Mouse (Mus musculus): ENCODE results near the gene Khk. TPM values are rescaled to one million over a fixed set of nuclear protein-coding genes. Genes with fewer than 3 reads are reported as not detected.
A peak's percentile ranks its signal among the peaks of the same experiment; 100 is the strongest.

Gene Khk
- polyA plus RNA-seq, 1 experiment from 2014 or later: 17.4 TPM

DNA sequence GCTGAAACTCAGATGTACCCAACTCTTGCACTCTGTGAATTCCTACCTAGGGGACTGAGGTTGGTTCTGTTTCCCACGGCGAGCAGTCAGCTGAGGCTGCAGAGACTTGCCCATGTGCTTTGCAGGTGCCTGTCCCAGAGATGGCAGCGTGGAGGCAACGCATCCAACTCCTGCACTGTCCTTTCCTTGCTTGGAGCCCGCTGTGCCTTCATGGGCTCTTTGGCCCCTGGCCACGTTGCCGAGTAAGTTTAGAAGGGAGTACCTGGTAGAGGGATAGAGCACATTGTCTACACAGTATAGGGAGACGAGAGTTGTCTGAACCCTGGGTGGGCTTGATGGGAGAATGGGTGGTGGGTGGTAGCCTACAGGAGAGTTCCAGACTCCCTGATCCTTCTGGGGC, 3.4 kb downstream of the Khk start:
- Histone ChIP-seq H3K4me3 (no peak overlapping the region), H3K4me2 (no peak overlapping the region), H3K27me3 (no peaks in the 10 kb centered on the region), H3K27ac (no peak overlapping the region), H3K36me3 (peaks cover 19% of the 10 kb centered on the region), H3K4me1 (peaks cover 38% of the 10 kb centered on the region), H3K9ac (no peak overlapping the region), H3K9me3 (no peaks in the 10 kb centered on the region)
- no peak for ATAC-seq (ENCODE audit: insufficient number of reproducible peaks, insufficient read depth, low FRiP score, low TSS enrichment, low read depth)
- whole genome bisulfite sequencing: 80% methylated on average over 8 of the region's 8 CpGs

DNA sequence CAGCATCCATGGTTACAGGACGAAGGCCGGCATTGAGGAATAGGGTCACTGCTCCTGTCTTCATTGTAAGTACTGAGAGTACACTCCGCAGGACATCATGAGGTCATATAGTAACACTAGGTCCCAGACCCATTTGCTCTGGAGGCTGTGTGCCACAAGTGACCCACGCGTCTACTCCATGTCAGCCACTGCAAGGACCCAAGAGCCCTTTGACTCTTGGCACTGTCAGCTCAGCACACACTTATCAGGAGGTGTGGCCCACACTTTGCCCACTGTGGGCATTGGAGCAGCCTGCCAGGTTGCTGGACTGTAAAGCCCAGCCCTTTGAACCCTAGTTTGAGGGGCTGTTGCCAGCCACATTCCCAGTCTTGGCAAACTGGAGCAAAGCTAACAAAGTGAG, 4.0 kb downstream of the Khk start:
- WGBS: 93% methylated on average over 5 of the region's 5 CpGs
- no peak overlapping the region for H3K27ac ChIP-seq
- H3K4me1 ChIP-seq: peaks cover 33% of the 10 kb centered on the region
- H3K9ac ChIP-seq: no peak overlapping the region
- no peak overlapping the region for H3K4me3 ChIP-seq
- H3K36me3 ChIP-seq: peaks cover 13% of the 10 kb centered on the region
- no peaks in the 10 kb centered on the region for H3K27me3 ChIP-seq
- no peak for ATAC-seq (ENCODE audit: insufficient number of reproducible peaks, insufficient read depth, low FRiP score, low TSS enrichment, low read depth)
- no peaks in the 10 kb centered on the region for H3K9me3 ChIP-seq
- no peak overlapping the region for H3K4me2 ChIP-seq

DNA sequence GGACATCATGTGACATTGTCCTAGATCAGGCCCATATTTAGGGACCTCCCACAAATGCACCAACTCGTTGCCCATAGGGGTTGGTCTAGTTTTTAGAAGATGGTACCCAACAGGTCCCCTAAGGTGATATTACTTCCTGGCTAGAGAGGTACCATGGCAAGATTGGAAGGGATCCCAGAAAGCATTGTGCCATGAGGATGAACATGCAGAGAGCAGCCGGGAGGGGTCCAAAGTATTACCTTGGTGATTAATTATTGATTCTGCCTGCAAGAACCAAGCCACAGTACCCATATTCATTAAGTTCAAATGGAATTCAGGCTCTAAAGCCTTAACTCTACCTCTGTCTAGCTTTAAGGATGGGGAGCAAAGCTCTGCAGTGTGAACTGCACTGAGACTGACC, 4.8 kb downstream of the Khk start:
- Histone ChIP-seq H3K9me3 (no peaks in the 10 kb centered on the region), H3K4me2 (no peak overlapping the region), H3K4me1 (peaks cover 24% of the 10 kb centered on the region), H3K4me3 (no peak overlapping the region), H3K9ac (no peak overlapping the region; the same call in 1 of the 2 replicates), H3K36me3 (peaks cover 5% of the 10 kb centered on the region; the same call in 1 of the 2 replicates), H3K27ac (no peak overlapping the region), H3K27me3 (no peaks in the 10 kb centered on the region)
- ATAC-seq (ENCODE audit: insufficient number of reproducible peaks, insufficient read depth, low FRiP score, low TSS enrichment, low read depth): no peak
- WGBS: 69% methylated on average over 2 of the region's 2 CpGs

DNA sequence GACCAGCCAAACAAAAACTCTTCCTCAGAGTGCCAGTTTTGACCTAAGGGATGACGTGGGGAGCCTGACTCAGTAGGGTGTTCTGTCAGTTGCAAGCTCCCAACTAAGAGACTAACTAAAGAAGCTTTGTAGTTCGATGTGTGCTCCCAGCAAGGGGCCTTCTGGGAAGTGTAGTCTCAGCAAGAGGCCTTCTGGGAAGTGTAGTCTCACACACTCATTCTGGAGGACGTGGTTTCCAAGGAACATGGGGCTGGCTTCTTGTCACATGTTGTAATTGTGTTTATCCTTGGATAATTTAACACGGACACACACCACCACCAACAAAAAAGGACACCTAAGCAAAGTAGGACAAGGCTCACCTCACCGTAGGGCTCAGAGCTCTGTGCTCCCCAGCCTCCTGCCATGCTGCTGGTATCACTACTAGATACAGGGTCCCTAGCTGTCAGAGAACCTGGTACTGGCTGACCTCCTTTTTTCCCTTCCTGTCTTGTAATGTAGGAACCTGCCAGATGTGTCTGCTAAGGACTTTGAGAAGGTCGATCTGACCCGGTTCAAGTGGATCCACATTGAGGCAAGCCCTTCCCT, 6.8 kb downstream of the Khk start:
- Histone ChIP-seq H3K4me2 (peak overlapping the region; percentile 51), H3K9me3 (no peaks in the 10 kb centered on the region), H3K9ac (0 out of 2 replicates have a peak overlapping the region, but pooled peaks have one; percentile 27), H3K36me3 (0 out of 2 replicates have a peak, but pooled peaks cover 4% of the 10 kb centered on the region), H3K27me3 (no peaks in the 10 kb centered on the region), H3K4me3 (peak overlapping the region; percentile 20; the same call in 1 of the 2 replicates), H3K4me1 (peaks cover 7% of the 10 kb centered on the region; the same call in 1 of the 2 replicates), H3K27ac (no peak overlapping the region)
- no peak for ATAC-seq (ENCODE audit: insufficient number of reproducible peaks, insufficient read depth, low FRiP score, low TSS enrichment, low read depth)
- WGBS: 36% methylated on average over 7 of the region's 7 CpGs

DNA sequence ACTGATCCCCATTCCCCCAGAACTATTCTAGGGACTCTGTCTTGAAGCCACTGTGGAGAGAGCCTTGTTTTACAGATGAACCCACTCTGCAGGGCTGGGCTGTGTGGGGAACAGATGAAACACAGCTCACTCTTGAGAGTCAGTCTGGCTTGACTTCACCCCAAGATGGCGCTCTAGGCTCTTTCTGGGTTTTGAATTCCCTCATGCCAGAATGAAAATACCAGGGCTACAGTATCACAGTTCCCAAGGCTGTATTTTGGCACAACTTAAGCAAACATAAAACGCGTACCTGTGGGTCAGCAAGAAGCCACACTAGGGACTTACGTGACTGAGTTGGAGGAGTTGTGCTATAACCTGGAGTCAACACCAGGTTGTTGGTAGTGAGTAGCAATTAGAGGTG, 8.9 kb downstream of the Khk start:
- no peaks in the 10 kb centered on the region for H3K9me3 ChIP-seq
- H3K4me3 ChIP-seq: no peak overlapping the region
- H3K27ac ChIP-seq: no peak overlapping the region
- H3K4me2 ChIP-seq: no peak overlapping the region
- H3K9ac ChIP-seq: no peak overlapping the region
- WGBS: 41% methylated on average over 4 of the region's 4 CpGs
- ATAC-seq (ENCODE audit: insufficient number of reproducible peaks, insufficient read depth, low FRiP score, low TSS enrichment, low read depth): no peak
- peaks cover 7% of the 10 kb centered on the region; the same call in 1 of the 2 replicates for H3K4me1 ChIP-seq
- H3K36me3 ChIP-seq: 0 out of 2 replicates have a peak, but pooled peaks cover 3% of the 10 kb centered on the region
- H3K27me3 ChIP-seq: no peaks in the 10 kb centered on the region

DNA sequence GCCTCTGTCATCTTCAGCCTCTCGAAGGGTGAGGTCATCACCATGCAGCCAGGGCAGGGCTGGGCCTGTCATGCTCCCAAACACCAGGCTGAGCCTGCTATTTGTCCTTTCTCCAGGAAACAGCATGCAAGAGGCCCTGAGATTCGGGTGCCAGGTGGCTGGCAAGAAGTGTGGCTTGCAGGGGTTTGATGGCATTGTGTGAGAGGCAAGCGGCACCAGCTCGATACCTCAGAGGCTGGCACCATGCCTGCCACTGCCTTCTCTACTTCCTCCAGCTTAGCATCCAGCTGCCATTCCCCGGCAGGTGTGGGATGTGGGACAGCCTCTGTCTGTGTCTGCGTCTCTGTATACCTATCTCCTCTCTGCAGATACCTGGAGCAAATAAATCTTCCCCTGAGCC, 9.6 kb downstream of the Khk start:
- Histone ChIP-seq H3K4me1 (peaks cover 7% of the 10 kb centered on the region; the same call in 1 of the 2 replicates), H3K4me2 (no peak overlapping the region), H3K36me3 (no peaks in the 10 kb centered on the region), H3K9ac (no peak overlapping the region), H3K4me3 (no peak overlapping the region), H3K27ac (no peak overlapping the region), H3K9me3 (no peaks in the 10 kb centered on the region), H3K27me3 (no peaks in the 10 kb centered on the region)
- ATAC-seq (ENCODE audit: insufficient number of reproducible peaks, insufficient read depth, low FRiP score, low TSS enrichment, low read depth): no peak
- WGBS: 84% methylated on average over 6 of the region's 6 CpGs

DNA sequence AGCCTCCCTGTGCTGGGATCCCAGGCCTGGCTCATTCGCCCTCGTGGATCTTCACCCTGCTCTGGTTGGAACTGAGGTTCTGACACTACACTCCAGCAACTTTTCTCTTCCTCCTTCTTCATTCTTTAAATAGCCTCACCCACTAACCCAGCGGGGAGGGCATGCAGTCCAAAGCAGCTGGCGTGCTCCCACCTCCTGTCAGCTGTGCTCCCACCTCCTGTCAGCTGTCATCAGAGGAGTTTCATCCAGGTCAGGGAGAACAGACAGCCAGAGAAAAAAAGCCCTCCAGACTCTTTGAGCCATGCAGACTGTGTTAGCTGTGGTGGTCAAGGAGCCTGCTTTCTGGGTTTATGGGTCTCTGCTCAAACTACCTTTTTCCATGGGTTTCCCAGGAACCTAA, 10.1 kb downstream of the Khk start:
- ATAC-seq (ENCODE audit: insufficient number of reproducible peaks, insufficient read depth, low FRiP score, low TSS enrichment, low read depth): no peak
- Histone ChIP-seq H3K9me3 (no peaks in the 10 kb centered on the region), H3K4me1 (peaks cover 7% of the 10 kb centered on the region; the same call in 1 of the 2 replicates), H3K4me3 (no peak overlapping the region), H3K27me3 (no peaks in the 10 kb centered on the region), H3K9ac (no peak overlapping the region), H3K4me2 (no peak overlapping the region), H3K36me3 (no peaks in the 10 kb centered on the region), H3K27ac (no peak overlapping the region)
- 77% methylated on average over 4 of the region's 4 CpGs for WGBS

DNA sequence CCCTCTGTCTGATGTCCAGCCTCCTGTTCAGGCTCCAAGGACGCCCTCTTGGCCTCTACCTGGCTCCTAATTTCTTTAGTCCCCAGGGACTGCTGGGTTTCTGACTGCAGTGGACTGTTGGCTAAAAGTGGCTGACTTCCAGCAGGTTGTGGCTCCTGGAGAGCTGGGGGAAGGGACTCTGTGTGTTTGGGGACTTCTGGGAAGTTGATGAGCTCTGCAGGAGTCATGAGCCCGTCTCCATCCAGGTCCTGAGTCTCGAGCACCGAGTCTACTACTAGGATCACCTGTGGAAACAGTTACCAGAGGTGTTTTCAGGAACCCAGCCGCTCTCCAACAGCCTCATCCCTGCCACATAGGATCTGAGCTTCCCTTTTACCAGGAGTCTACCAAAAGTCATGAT, 12.5 kb downstream of the Khk start:
- H3K9ac ChIP-seq: no peak overlapping the region
- no peak for ATAC-seq (ENCODE audit: insufficient number of reproducible peaks, insufficient read depth, low FRiP score, low TSS enrichment, low read depth)
- 59% methylated on average over 5 of the region's 5 CpGs for WGBS

GRCm38 (mm10) chr5:30934725-30935461, 13.7 kb downstream of the Khk start:
- H3K9me3 ChIP-seq: no peaks in the 10 kb centered on the region
- ATAC-seq (ENCODE audit: insufficient number of reproducible peaks, insufficient read depth, low FRiP score, low TSS enrichment, low read depth): no peak
- H3K27me3 ChIP-seq: no peaks in the 10 kb centered on the region
- no peak overlapping the region for H3K9ac ChIP-seq
- no peak overlapping the region for H3K4me2 ChIP-seq
- H3K27ac ChIP-seq: no peak overlapping the region
- no peaks in the 10 kb centered on the region for H3K4me1 ChIP-seq
- no peaks in the 10 kb centered on the region for H3K36me3 ChIP-seq
- WGBS: 92% methylated on average over 5 of the region's 5 CpGs
- no peak overlapping the region for H3K4me3 ChIP-seq

More for the DNA sequence above, 12.5 kb downstream of the Khk start:
- Histone ChIP-seq H3K4me2 (no peak overlapping the region), H3K9me3 (no peaks in the 10 kb centered on the region), H3K4me3 (no peak overlapping the region), H3K36me3 (no peaks in the 10 kb centered on the region), H3K27ac (no peak overlapping the region), H3K4me1 (no peaks in the 10 kb centered on the region), H3K27me3 (no peaks in the 10 kb centered on the region)

DNA sequence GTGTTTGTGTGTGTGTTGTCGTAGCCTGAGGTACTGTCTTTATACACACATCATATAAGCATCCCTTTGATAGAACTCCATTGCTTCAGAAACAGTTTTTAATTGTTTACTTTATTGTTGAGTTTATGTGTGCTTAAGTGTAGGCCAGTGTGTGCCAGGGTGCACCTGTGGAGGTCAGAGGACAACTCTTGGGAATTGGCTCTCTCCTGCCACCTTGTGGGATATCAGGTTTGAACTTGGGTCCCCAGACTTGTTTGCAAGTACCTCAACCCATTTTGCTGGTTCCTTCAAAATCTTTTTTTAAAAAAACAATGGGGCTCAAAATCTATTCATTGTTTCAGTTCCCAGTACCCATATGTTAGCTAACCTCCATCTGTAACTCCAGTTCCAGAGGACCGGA, 21.8 kb downstream of the Khk start:
- H3K27ac ChIP-seq: no peak overlapping the region
- no peak for ATAC-seq (ENCODE audit: insufficient number of reproducible peaks, insufficient read depth, low FRiP score, low TSS enrichment, low read depth)

DNA sequence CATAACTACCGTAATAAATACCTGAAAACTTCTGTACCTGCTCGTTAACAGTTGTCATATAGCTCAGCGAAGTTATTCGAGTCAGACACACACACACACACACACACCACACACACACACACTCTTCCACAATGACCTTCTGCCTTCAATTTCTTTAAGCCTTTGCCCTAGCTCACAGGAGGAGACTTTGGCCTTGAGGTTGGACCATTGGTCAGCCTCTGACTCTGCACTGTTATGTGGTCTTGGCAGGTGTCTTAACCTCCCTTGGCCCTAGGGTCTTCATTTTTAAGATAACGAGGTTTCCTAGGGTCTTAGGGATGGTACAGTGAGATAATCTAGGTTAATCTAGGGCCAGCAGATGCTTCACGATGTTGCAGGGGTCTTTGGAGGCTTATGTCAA, 23.1 kb downstream of the Khk start:
- Histone ChIP-seq H3K27ac (no peak overlapping the region), H3K4me3 (no peak overlapping the region), H3K36me3 (no peaks in the 10 kb centered on the region), H3K27me3 (peaks cover 21% of the 10 kb centered on the region), H3K4me2 (no peak overlapping the region), H3K9ac (no peak overlapping the region), H3K4me1 (peaks cover 16% of the 10 kb centered on the region), H3K9me3 (no peaks in the 10 kb centered on the region)
- 86% methylated on average over 6 of the region's 6 CpGs for WGBS
- no peak for ATAC-seq (ENCODE audit: insufficient number of reproducible peaks, insufficient read depth, low FRiP score, low TSS enrichment, low read depth)

More for the DNA sequence above, 21.8 kb downstream of the Khk start:
- H3K27me3 ChIP-seq: peaks cover 21% of the 10 kb centered on the region
- no peak overlapping the region for H3K9ac ChIP-seq
- no peak overlapping the region for H3K4me3 ChIP-seq
- H3K4me2 ChIP-seq: no peak overlapping the region
- H3K4me1 ChIP-seq: peaks cover 7% of the 10 kb centered on the region
- H3K36me3 ChIP-seq: no peaks in the 10 kb centered on the region
- H3K9me3 ChIP-seq: no peaks in the 10 kb centered on the region
- 87% methylated on average over 2 of the region's 2 CpGs for WGBS
